Mouse (Mus musculus): ENCODE results near the gene Rab31. TPM values are rescaled to one million over a fixed set of nuclear protein-coding genes. Genes with fewer than 3 reads are reported as not detected.

The Rab31 gene
- polyA plus RNA-seq, 1 experiment = 32.1 TPM

GRCm38 (mm10) chr17:65604315-65604714 is 168.2 kb downstream of the Rab31 start:
- Histone ChIP-seq H3K27me3 (ENCODE audit: control insufficient read depth, insufficient read depth, low read length) (no peaks in the 10 kb centered on the region), H3K36me3 (ENCODE audit: control insufficient read depth, insufficient read depth, low read length) (no peaks in the 10 kb centered on the region; the same call in 1 of the 2 replicates), H3K27ac (ENCODE audit: control insufficient read depth, insufficient read depth, low read depth, low read length) (no peak overlapping the region), H3K4me3 (ENCODE audit: control insufficient read depth, low read depth, low read length) (no peak overlapping the region), H3K4me1 (ENCODE audit: control insufficient read depth, insufficient read depth, low read length) (peaks cover 8% of the 10 kb centered on the region)
- no peak for TF ChIP-seq POLR2A (IDR thresholded peaks at IDR 0.05; ENCODE audit: control insufficient read depth, low read depth, low read length)
- TF ChIP-seq CTCF (IDR thresholded peaks at IDR 0.05; ENCODE audit: control insufficient read depth, insufficient read depth, insufficient replicate concordance, low read depth, low read length) = no peak

Other genes with a start within 250 kb of the Rab31 start
- 47.0 and 51.3 TPM in 2 replicates for gene Tmem232, start 232.0 kb downstream of the Rab31 start, polyA plus RNA-seq (2012; rRNA removed)
- 32.0 and 36.9 TPM in 2 replicates for gene Vapa, start 159.2 kb downstream of the Rab31 start, polyA plus RNA-seq (2012; rRNA removed)
- gene Txndc2, start 130.6 kb downstream of the Rab31 start, polyA plus RNA-seq (2012; rRNA removed) = 219 and 252 TPM in 2 replicates
- gene Ppp4r1, start 9.8 kb upstream of the Rab31 start, polyA plus RNA-seq (2012; rRNA removed) = 244 and 274 TPM in 2 replicates
- gene Ralbp1, start 113.0 kb upstream of the Rab31 start, polyA plus RNA-seq (2012; rRNA removed) = 12.8 and 13.2 TPM in 2 replicates
- 6.8 and 7.6 TPM in 2 replicates for gene Twsg1, start 178.5 kb upstream of the Rab31 start, polyA plus RNA-seq (2012; rRNA removed)